Mouse (Mus musculus): Measurements from ENCODE around the gene Fgfr2. TPM values are rescaled to one million over a fixed set of nuclear protein-coding genes. Genes with fewer than 3 reads are reported as not detected.

Fgfr2 gene
- polyA plus RNA-seq, 1 experiment, result 1.7 TPM

- no peak for TF ChIP-seq USF1 (IDR thresholded peaks at IDR 0.05; ENCODE audit: low read depth)
- no peak for TF ChIP-seq MYOD1 (IDR thresholded peaks at IDR 0.05; ENCODE audit: control insufficient read depth, insufficient read length, low read depth)
- no peak for TF ChIP-seq MYOG (IDR thresholded peaks at IDR 0.05; ENCODE audit: control insufficient read depth, extremely low read depth, insufficient read length)
- TF ChIP-seq CEBPB (IDR thresholded peaks at IDR 0.05; ENCODE audit: low read depth), result no peak
- no peak for TF ChIP-seq MAX (IDR thresholded peaks at IDR 0.05)
- TF ChIP-seq FOSL1 (IDR thresholded peaks at IDR 0.05; ENCODE audit: insufficient read depth, low read length, poor library complexity, severe bottlenecking), result no peak
- TF ChIP-seq CTCF (IDR thresholded peaks at IDR 0.05; ENCODE audit: control insufficient read depth, insufficient read depth, insufficient read length), result no peak
- Histone ChIP-seq H3K79me2 (ENCODE audit: control insufficient read depth, insufficient read depth) (peaks cover 85% of the 10 kb centered on the region), H3K4me3 (ENCODE audit: insufficient read depth, poor library complexity, severe bottlenecking) (no peak overlapping the region), H3K79me3 (ENCODE audit: low read depth) (peaks cover 43% of the 10 kb centered on the region), H3ac (ENCODE audit: control insufficient read depth, insufficient read length, low read depth) (no peak overlapping the region), H3K27me3 (ENCODE audit: control insufficient read depth, insufficient read depth, insufficient read length) (no peaks in the 10 kb centered on the region), H3K36me3 (ENCODE audit: control insufficient read depth, insufficient read depth) (peaks cover 18% of the 10 kb centered on the region)
These were observed 68.7 kb downstream of the Fgfr2 start for GRCm38 (mm10) chr7:133054486-133054885.

- peaks cover 41% of the 10 kb centered on the region for H3K79me3 ChIP-seq (ENCODE audit: low read depth)
- H3K79me2 ChIP-seq (ENCODE audit: control insufficient read depth, insufficient read depth), result peaks cover 85% of the 10 kb centered on the region
- H3K27me3 ChIP-seq (ENCODE audit: control insufficient read depth, insufficient read depth, insufficient read length), result no peaks in the 10 kb centered on the region
- H3ac ChIP-seq (ENCODE audit: control insufficient read depth, insufficient read length, low read depth), result no peak overlapping the region
- TF ChIP-seq MYOD1 (IDR thresholded peaks at IDR 0.05; ENCODE audit: control insufficient read depth, insufficient read length, low read depth) (no peak), FOSL1 (IDR thresholded peaks at IDR 0.05; ENCODE audit: insufficient read depth, low read length, poor library complexity, severe bottlenecking) (no peak), CEBPB (IDR thresholded peaks at IDR 0.05; ENCODE audit: low read depth) (no peak), CTCF (IDR thresholded peaks at IDR 0.05; ENCODE audit: control insufficient read depth, insufficient read depth, insufficient read length) (no peak), MAX (IDR thresholded peaks at IDR 0.05) (no peak), MYOG (IDR thresholded peaks at IDR 0.05; ENCODE audit: control insufficient read depth, extremely low read depth, insufficient read length) (no peak), USF1 (IDR thresholded peaks at IDR 0.05; ENCODE audit: low read depth) (no peak)
- H3K36me3 ChIP-seq (ENCODE audit: control insufficient read depth, insufficient read depth), result peaks cover 18% of the 10 kb centered on the region
- H3K4me3 ChIP-seq (ENCODE audit: insufficient read depth, poor library complexity, severe bottlenecking), result no peak overlapping the region
These were observed 69.4 kb downstream of the Fgfr2 start for GRCm38 (mm10) chr7:133053757-133054156.

- H3K36me3 ChIP-seq (ENCODE audit: control insufficient read depth, insufficient read depth), result peaks cover 18% of the 10 kb centered on the region
These were observed 70.3 kb downstream of the Fgfr2 start for GRCm38 (mm10) chr7:133052819-133053218.

GRCm38 (mm10) chr7:133050681-133051080, 72.5 kb downstream of the Fgfr2 start:
- Histone ChIP-seq H3K27me3 (ENCODE audit: control insufficient read depth, insufficient read depth, insufficient read length) (no peaks in the 10 kb centered on the region), H3ac (ENCODE audit: control insufficient read depth, insufficient read length, low read depth) (no peak overlapping the region), H3K4me3 (ENCODE audit: insufficient read depth, poor library complexity, severe bottlenecking) (no peak overlapping the region), H3K79me2 (ENCODE audit: control insufficient read depth, insufficient read depth) (peaks cover 94% of the 10 kb centered on the region), H3K36me3 (ENCODE audit: control insufficient read depth, insufficient read depth) (peaks cover 19% of the 10 kb centered on the region), H3K79me3 (ENCODE audit: low read depth) (peaks cover 34% of the 10 kb centered on the region)
- no peak for TF ChIP-seq CTCF (IDR thresholded peaks at IDR 0.05; ENCODE audit: control insufficient read depth, insufficient read depth, insufficient read length)
- no peak for TF ChIP-seq USF1 (IDR thresholded peaks at IDR 0.05; ENCODE audit: low read depth)
- TF ChIP-seq MYOD1 (IDR thresholded peaks at IDR 0.05; ENCODE audit: control insufficient read depth, insufficient read length, low read depth), result no peak
- TF ChIP-seq MYOG (IDR thresholded peaks at IDR 0.05; ENCODE audit: control insufficient read depth, extremely low read depth, insufficient read length), result no peak
- no peak for TF ChIP-seq CEBPB (IDR thresholded peaks at IDR 0.05; ENCODE audit: low read depth)
- TF ChIP-seq FOSL1 (IDR thresholded peaks at IDR 0.05; ENCODE audit: insufficient read depth, low read length, poor library complexity, severe bottlenecking), result no peak
- no peak for TF ChIP-seq MAX (IDR thresholded peaks at IDR 0.05)

More at GRCm38 (mm10) chr7:133052819-133053218, 70.3 kb downstream of the Fgfr2 start:
- H3K79me2 ChIP-seq (ENCODE audit: control insufficient read depth, insufficient read depth), result peaks cover 91% of the 10 kb centered on the region
- no peaks in the 10 kb centered on the region for H3K27me3 ChIP-seq (ENCODE audit: control insufficient read depth, insufficient read depth, insufficient read length)
- H3ac ChIP-seq (ENCODE audit: control insufficient read depth, insufficient read length, low read depth), result no peak overlapping the region
- no peak overlapping the region for H3K4me3 ChIP-seq (ENCODE audit: insufficient read depth, poor library complexity, severe bottlenecking)
- no peak for TF ChIP-seq MYOD1 (IDR thresholded peaks at IDR 0.05; ENCODE audit: control insufficient read depth, insufficient read length, low read depth)
- no peak for TF ChIP-seq CTCF (IDR thresholded peaks at IDR 0.05; ENCODE audit: control insufficient read depth, insufficient read depth, insufficient read length)
- no peak for TF ChIP-seq USF1 (IDR thresholded peaks at IDR 0.05; ENCODE audit: low read depth)
- TF ChIP-seq MYOG (IDR thresholded peaks at IDR 0.05; ENCODE audit: control insufficient read depth, extremely low read depth, insufficient read length), result no peak
- TF ChIP-seq MAX (IDR thresholded peaks at IDR 0.05), result no peak
- no peak for TF ChIP-seq CEBPB (IDR thresholded peaks at IDR 0.05; ENCODE audit: low read depth)
- no peak for TF ChIP-seq FOSL1 (IDR thresholded peaks at IDR 0.05; ENCODE audit: insufficient read depth, low read length, poor library complexity, severe bottlenecking)
- H3K79me3 ChIP-seq (ENCODE audit: low read depth), result peaks cover 38% of the 10 kb centered on the region

GRCm38 (mm10) chr7:133048085-133048630, 75.0 kb downstream of the Fgfr2 start:
- peaks cover 17% of the 10 kb centered on the region for H3K36me3 ChIP-seq (ENCODE audit: control insufficient read depth, insufficient read depth)
- H3K79me2 ChIP-seq (ENCODE audit: control insufficient read depth, insufficient read depth), result peaks cover 88% of the 10 kb centered on the region
- peaks cover 34% of the 10 kb centered on the region for H3K79me3 ChIP-seq (ENCODE audit: low read depth)
- no peaks in the 10 kb centered on the region for H3K27me3 ChIP-seq (ENCODE audit: control insufficient read depth, insufficient read depth, insufficient read length)
- H3K4me3 ChIP-seq (ENCODE audit: insufficient read depth, poor library complexity, severe bottlenecking), result no peak overlapping the region
- TF ChIP-seq MAX (IDR thresholded peaks at IDR 0.05) (no peak), MYOG (IDR thresholded peaks at IDR 0.05; ENCODE audit: control insufficient read depth, extremely low read depth, insufficient read length) (no peak), USF1 (IDR thresholded peaks at IDR 0.05; ENCODE audit: low read depth) (no peak), CEBPB (IDR thresholded peaks at IDR 0.05; ENCODE audit: low read depth) (no peak)
- no peak overlapping the region for H3ac ChIP-seq (ENCODE audit: control insufficient read depth, insufficient read length, low read depth)

- Histone ChIP-seq H3K36me3 (ENCODE audit: control insufficient read depth, insufficient read depth) (peaks cover 21% of the 10 kb centered on the region), H3K79me3 (ENCODE audit: low read depth) (peaks cover 29% of the 10 kb centered on the region), H3K27me3 (ENCODE audit: control insufficient read depth, insufficient read depth, insufficient read length) (no peaks in the 10 kb centered on the region), H3K4me3 (ENCODE audit: insufficient read depth, poor library complexity, severe bottlenecking) (no peak overlapping the region), H3ac (ENCODE audit: control insufficient read depth, insufficient read length, low read depth) (no peak overlapping the region), H3K79me2 (ENCODE audit: control insufficient read depth, insufficient read depth) (peaks cover 79% of the 10 kb centered on the region)
- no peak for TF ChIP-seq MYOD1 (IDR thresholded peaks at IDR 0.05; ENCODE audit: control insufficient read depth, insufficient read length, low read depth)
- no peak for TF ChIP-seq MYOG (IDR thresholded peaks at IDR 0.05; ENCODE audit: control insufficient read depth, extremely low read depth, insufficient read length)
- TF ChIP-seq CEBPB (IDR thresholded peaks at IDR 0.05; ENCODE audit: low read depth), result no peak
- no peak for TF ChIP-seq USF1 (IDR thresholded peaks at IDR 0.05; ENCODE audit: low read depth)
- no peak for TF ChIP-seq CTCF (IDR thresholded peaks at IDR 0.05; ENCODE audit: control insufficient read depth, insufficient read depth, insufficient read length)
- TF ChIP-seq MAX (IDR thresholded peaks at IDR 0.05), result no peak
- TF ChIP-seq FOSL1 (IDR thresholded peaks at IDR 0.05; ENCODE audit: insufficient read depth, low read length, poor library complexity, severe bottlenecking), result no peak
These were observed 75.9 kb downstream of the Fgfr2 start for GRCm38 (mm10) chr7:133047287-133047686.
